Mouse (Mus musculus) gastrocnemius, postnatal 4 days (tissue): ENCODE results near the gene Grin3b. TPM values are rescaled to one million over a fixed set of nuclear protein-coding genes. Genes with fewer than 3 reads are reported as not detected.
A peak's percentile ranks its signal among the peaks of the same experiment; 100 is the strongest.

ENCODE experiments used
- DNase-seq, 2 experiments: peaks; one replicate each; pipeline ENCODE4 v3.0.0; 2021 to 2022; ENCODE audit warnings: low spot score in 2 of 2, mixed read lengths in 2 of 2
- long read RNA-seq, 2 experiments: library from polyadenylated mRNA; stranded (forward); transcript quantifications; one replicate each; pipeline ENCODE4 v2.0.0; 2021
- total RNA-seq, 2 experiments: library from RNA; stranded (reverse); gene quantifications; 2 replicates each; pipeline ENCODE4 v1.2.3; 2021

Grin3b gene
- total RNA-seq = under 1 TPM; 0.10 to 0.27 TPM
- long read RNA-seq, experiment 1, partial matches to known transcripts = 1 of 1 reads
- long read RNA-seq, experiment 1, other reads (novel, unspliced or antisense) = 0 of 1 reads
- long read RNA-seq, experiment 2 = 0 reads

DNA sequence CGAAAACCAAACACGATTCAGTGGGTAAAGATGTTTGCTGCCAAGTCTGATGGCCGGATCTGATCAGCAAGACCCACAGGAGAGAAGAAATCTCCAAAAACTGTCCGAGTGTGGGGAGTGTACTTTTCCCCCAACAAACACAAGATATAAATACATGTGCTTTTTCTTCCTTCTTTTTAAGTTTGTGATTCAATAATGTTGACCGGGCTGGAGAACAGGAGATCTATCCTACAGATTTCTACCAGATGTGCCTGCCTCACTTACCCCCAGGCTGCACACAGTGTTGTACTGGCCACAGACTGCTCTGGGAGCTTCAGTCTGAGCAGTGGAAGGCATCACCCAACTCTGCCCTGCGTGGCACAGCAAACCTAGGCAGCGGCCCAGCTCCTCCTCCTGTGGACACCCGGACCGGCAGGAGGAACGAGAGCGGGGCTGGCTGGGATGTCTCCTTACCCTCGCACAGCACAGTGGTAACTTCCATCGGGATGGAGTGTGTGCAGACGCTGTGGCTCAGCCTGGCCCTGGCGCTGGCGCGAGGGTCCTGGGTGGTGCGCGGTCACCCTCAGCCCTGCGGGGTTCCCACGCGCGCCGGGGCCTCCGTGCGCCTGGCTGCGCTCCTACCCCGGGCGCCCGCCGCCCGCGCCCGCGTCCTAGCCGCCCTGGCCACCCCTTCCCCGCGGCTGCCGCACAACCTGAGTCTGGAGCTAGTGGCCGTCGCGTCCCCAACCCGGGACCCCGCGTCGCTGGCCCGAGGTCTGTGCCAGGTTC, at the start of gene Grin3b:
TSS of gene Grin3b (plus strand) at position 301 of the 768 bp plus-strand sequence.
- DNase-seq = no peak

DNA sequence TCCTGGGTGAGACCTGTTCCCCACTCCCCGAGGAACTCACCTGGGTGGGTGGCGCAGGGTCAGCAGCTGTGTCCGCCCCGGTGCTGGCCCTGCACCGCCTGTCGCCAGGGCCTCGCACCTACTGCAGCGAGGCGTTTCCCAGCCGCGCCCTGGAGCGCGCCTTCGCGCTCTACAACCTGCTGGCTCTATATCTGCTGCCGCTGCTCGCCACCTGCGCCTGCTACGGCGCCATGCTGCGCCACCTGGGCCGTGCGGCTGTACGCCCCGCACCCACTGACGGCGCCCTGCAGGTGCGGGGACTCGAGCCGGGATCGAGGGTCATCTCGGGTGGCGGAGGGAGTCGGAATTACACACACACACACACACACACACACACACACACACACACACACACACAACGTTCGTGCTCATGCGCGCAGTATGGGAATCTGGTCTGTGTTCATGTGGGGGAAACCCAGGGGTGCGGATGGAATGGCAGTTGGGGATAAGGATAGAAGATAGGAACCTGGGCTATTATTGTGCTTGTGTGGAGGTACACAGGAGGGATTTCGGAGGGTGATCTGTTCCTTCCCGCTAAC, 49.5 kb upstream of the Grin3b start, which contains the start of gene R3hdm4:
TSS of gene R3hdm4 (minus strand) at position 251 of the 578 bp plus-strand sequence.
- DNase-seq = no peak

DNA sequence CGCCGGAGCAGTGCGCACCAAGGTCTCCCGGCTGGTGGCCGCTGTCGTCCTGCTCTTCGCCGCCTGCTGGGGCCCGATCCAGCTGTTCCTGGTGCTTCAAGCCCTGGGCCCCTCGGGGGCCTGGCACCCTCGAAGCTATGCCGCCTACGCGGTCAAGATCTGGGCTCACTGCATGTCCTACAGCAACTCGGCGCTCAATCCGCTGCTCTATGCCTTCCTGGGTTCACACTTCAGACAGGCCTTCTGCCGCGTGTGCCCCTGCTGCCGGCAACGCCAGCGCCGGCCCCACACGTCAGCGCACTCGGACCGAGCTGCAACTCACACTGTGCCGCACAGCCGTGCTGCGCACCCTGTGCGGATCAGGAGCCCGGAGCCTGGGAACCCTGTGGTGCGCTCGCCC, 48.9 kb upstream of the Grin3b start:
- DNase-seq = no peak

DNA sequence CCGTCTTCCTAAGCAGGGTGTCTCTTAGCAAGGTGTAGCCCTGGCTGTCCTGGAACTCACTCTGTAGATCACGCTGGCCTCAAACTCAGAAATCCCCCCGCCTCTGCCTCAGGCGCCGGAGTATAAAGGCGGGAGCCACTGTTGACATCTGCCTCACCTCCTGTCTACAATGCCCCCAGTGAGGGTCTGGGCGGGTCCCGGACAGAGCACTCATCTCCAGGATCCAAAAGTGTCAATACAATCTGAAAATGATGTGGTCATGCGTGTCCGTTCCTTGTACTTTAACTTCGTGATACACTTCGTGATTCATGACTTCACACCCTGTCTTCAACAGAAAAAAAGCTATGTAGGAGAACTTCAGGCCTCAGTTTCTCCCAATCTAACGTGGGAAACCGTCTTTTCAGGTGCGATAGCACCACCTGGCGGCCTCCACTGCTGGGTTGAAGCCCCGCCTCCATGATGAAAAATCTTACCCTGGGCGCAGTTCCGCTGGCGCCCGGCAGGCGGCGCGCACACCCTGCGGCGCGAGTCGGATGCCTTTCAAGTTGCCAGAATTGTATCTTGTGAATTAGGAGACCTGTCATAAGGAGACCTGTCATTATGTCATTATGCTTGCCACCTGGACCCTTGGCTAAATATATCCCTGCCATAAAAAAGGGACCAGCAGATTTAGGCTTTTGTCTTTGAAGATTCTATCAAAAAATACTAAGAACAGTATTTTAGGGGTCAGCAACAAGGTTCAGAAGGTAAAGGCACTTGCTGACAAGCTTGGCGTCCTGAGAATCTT, 45.3 kb upstream of the Grin3b start:
- peak; percentile 88 to 89 for DNase-seq

DNA sequence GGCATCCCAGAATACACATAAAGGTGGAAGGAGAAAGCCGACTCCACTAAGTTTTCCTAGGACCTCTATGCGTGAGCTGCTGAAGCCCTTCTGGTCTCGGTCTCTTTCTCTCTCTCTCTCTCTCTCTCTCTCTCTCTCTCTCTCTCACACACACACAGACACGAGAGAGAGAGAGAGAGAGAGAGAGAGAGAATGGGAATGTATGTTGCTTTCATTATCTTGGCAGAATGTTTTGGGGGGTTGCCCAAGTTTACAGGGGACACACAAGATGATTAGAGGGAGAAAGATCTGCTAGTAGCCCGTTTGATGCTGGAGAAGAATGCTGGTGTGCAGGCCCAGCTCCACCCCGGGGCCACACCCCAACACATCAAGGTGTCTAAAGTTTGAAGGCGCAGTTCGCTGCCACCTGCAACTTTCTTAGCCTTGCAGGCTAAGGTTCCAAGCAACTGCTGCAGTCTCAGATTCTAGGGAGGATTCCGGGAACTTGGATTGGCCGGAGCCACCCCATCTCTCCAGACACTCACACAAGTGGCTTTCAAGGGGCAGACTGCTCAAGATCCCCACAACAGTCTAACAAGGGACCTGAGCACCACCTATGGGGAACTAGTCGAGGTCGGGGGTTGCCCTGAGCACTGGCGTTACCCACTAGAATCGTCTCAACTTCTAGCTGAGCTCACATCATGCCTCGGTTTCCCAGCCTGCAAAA, 44.6 kb upstream of the Grin3b start:
- DNase-seq = no peak

GRCm38 (mm10) chr10:79926491-79927323, 43.8 kb upstream of the Grin3b start, which contains the start of gene Arid3a:
TSS of gene Arid3a (plus strand) at chr10:79927043.
- peak; percentile 62 to 86 for DNase-seq

DNA sequence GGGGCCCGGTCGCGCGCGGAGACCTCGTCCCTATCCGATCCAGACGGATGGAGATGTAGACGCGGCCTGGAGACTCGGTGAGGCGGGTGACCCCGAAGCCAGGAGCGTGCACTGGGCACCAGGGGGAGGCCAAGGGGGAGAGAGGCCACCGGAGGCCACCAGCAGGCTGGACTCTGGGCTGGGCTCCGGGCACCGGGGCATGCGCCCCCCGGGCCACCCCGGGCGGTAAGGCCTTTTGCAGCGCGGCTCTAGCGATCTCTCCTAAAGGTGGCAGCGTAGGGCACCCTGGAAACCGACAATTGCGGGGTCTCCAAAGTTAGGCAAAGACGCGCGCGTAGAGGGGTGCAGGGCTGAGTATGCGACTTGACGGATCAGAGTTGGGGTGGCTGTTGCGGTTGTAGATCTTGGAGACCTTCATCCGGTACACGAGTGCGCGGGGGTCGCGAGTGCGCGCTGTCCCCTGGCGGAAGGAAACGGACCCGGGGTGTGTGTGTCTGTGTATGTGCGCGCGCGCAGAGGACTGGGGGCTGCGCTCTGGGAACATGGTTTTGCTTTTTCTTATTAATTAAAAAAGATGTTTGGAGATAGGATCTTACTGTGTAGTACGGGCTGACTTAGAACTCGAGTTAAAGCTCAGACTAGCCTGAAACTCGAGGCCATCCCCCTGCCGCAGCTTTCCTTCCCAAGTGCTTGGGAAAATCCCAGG, 43.0 kb upstream of the Grin3b start:
- DNase-seq = peak in 1 of 2 experiments; percentile 52

GRCm38 (mm10) chr10:79928030-79928694, 42.4 kb upstream of the Grin3b start:
- no peak for DNase-seq

DNA sequence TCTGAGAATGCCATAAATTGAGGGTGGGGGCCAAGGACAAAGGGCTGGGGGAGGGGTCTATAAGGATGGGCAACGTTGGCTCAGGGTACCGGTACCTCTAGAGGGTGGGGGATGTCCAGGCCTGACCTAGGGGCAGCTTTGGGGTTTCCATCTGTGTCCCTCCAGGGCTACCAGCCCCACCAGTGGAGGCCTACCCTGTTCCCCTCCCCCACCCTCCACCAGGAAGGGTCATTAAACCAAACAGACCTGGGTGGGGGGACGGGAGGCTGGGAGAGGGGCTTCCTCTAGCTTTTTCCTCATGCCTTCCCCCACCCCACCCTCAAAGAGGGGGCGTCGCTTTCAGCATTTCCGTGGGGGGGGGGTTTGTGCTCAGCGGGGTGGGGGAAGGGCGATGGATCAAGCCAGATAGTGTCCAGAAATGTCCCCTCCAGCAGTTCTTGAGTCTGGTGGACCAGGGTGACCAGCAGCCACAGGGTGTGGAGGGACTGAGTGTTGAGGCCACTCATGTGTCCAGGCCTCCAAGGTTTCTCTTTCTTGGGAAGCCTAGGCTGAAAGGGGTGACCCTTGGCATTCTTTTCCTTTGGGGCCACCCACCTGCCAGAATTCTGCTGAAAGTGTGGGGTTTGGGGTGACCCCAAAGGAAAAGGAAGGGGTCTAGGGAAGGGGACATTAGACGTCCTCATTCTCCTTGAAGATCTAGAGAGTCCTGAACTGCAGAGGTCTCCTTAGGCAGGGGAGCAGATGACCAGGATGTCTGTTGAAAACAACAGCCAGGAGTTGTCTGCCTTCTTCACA, 41.4 kb upstream of the Grin3b start:
- no peak for DNase-seq

DNA sequence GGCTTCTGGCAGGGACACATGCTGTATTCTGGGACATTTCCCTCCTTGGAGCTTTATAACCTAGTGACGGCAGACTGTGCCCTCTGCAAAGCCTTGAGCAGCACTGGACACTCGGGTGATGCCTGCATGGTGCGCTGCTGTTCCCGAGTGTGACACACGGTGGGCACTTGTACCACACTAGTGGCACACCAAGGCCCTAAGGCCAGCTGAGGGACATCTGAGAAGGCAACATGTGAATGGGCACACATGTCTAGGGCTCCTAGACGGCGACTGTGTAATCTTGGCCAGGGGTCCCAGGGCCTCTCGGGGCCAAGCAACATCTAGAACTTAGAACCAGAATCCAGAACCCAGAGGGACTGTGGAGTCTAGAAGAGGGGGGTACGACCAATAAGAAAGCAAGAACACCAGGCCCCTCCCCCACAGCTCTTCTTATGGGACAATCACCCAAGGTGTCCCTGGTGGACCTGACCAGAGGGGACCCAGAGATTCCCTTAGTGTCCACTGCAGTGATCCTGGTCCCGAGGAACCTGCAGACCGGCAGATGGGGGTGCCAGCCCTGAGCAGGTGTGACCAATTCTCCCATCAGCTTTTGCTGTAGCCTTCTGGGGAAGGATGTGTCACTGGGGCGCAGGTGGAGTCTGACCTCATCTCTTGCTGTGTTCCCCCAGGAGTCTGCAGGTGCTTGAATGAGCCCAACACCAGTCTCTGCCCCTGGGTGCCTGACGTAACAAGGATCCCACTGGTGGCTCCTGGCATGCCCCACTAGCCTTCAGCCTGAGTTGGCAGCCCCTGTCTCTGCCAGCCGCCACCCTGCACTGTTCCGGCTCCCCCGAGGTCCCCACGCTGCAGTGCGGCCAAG, 40.3 kb upstream of the Grin3b start:
- DNase-seq = no peak

DNA sequence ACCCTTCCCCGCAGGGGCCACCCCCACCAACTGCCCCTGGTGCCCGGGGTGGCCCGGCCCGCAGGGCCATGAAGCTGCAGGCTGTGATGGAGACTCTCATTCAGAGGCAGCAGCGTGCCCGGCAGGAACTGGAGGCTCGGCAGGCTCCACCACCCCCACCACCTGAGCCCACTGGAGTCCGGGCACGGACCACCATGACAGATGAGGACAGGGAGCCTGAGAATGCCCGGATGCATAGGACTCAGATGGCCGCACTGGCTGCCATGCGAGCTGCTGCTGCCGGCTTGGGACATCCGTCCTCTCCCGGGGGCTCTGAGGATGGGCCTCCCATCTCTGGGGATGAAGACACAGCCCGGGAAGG, 39.7 kb upstream of the Grin3b start:
- DNase-seq = no peak

DNA sequence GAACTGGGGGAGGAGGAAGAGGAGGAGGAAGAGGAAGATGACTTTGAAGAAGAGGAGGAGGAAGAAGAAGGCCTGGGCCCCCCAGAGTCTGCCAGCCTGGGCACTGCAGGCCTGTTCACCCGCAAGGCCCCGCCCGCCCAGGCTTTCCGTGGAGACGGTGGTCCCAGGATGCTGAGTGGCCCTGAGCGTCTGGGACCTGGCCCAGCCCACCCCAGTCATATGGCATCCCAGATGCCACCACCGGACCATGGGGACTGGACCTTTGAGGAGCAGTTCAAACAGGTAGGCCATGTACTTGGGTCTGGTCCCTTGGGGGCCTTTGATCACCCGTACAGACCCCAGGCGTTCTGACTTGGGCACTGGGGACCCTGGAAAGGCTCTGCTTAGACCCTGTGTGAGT, 38.7 kb upstream of the Grin3b start:
- no peak for DNase-seq

DNA sequence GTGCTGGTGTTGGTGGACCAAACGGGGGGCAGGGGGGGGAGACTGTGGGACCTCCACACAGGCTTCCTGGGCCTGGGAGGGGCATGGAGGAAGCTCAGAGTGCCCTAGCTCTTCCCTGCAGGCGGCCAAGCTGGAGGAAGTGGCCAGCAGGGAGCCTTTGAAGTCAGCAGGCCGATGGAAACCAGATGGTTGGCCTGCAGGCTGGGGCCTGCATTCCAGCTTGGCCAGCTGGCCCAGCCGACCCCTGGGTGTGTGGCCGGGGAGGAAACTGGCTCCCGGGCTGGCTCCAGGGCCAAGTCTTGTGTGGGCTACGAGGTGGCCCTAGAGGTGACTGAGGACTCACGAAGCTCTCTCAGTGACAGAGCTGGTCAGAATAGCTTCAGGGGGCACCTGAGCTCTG, 37.8 kb upstream of the Grin3b start:
- DNase-seq = peak; percentile 76 to 87

- no peak for DNase-seq
Observed at GRCm38 (mm10) chr10:79933145-79933679, 37.3 kb upstream of the Grin3b start.

DNA sequence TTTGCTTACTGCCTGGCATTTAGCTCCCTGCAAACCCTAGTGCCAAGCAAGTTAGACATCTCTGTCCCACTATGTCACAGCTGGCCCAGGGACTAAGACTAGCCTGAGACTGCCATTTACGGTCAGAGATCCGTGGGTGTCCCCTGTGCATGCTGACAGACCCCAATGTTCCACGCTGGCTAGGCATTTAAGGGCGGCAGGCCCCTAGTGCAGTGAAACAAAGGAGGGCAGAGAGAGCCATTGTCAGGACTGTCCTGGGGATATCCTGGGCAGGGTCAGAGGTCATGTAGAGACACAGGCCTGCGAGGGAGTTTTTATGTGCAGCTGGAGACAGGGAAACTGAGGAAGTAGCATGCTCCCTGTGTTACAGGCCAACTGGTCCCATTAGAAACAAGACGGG, 36.7 kb upstream of the Grin3b start:
- DNase-seq = no peak

GRCm38 (mm10) chr10:79934272-79934721, 36.2 kb upstream of the Grin3b start:
- peak; percentile 85 to 89 for DNase-seq
